Mouse (Mus musculus): ENCODE results near the gene Sptan1.
"Not testable (repeated sequence)": the region's sequence is repeated elsewhere in the genome, so short reads cannot be mapped to it uniquely, and the experiment has no call there.

DNA sequence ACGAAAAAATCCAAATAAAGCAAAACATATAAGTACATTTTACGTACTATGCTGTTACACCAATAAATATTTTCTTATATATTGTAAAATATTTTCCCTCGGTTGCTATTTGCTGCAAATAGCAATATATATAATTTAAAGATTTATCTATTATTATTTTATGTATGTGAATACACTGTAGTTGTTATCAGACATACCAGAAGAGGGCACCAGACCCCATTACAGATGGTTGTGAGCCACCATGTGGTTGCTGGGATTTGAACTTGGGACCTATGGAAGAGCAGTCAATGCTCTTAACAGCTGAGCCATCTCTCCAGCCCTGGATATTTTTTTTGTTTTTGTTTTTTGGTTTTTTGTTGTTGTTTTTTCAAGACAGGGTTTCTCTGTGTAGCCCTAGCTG lies 90.0 kb downstream of the Sptan1 start:
- not testable (repeated sequence) for TF ChIP-seq POLR2A (IDR thresholded peaks at IDR 0.05; ENCODE audit: borderline replicate concordance, insufficient read depth, low read length); CTCF (IDR thresholded peaks at IDR 0.05; ENCODE audit: borderline replicate concordance, insufficient read depth, low read depth, low read length)
